Mouse (Mus musculus) midbrain, postnatal 0 days (tissue): ENCODE measurements around the gene Hbp1. TPM values are rescaled to one million over a fixed set of nuclear protein-coding genes. Genes with fewer than 3 reads are reported as not detected.

Experiments
- ATAC-seq: fragments of 200-750 bp; cut with Nextera tagmentation; 2 replicates; pipeline ENCODE4 v1.8.0; 2017; ENCODE audit warnings: moderate number of reproducible peaks, mild to moderate bottlenecking, moderate TSS enrichment, moderate library complexity; ENCODE audit not compliant: low FRiP score
- DNase-seq: peaks from one replicate; pipeline ENCODE4 v3.0.0-alpha.2; 2015; ENCODE audit warnings: low spot score
- H3K27ac ChIP-seq: fragments of 300-500 bp; sonication (generic); 2 replicates; pipeline ENCODE4 v1.5.1; 2014; ENCODE audit warnings: low read depth, mild to moderate bottlenecking, low read length, mixed read lengths
- H3K27me3 ChIP-seq: fragments of 300-500 bp; sonication (generic); 2 replicates; pipeline ENCODE4 v1.6.1; 2014; ENCODE audit warnings: low read length, control low read depth, mixed read lengths; ENCODE audit not compliant: insufficient read depth
- H3K36me3 ChIP-seq: fragments of 300-500 bp; sonication (generic); 2 replicates; pipeline ENCODE4 v1.6.1; 2014; ENCODE audit warnings: low read length, control low read depth, mixed read lengths; ENCODE audit not compliant: insufficient read depth
- H3K4me1 ChIP-seq: fragments of 300-500 bp; sonication (generic); 2 replicates; pipeline ENCODE4 v1.6.1; 2014; ENCODE audit warnings: mild to moderate bottlenecking, control low read depth, antibody characterized with exemption, low read length, mixed read lengths; ENCODE audit not compliant: insufficient read depth
- H3K4me2 ChIP-seq: fragments of 300-500 bp; sonication (generic); 2 replicates; pipeline ENCODE4 v1.6.1; 2014; ENCODE audit warnings: low read depth, mild to moderate bottlenecking, low read length, mixed read lengths; ENCODE audit not compliant: poor library complexity, severe bottlenecking
- H3K4me3 ChIP-seq: fragments of 300-500 bp; sonication (generic); 2 replicates; pipeline ENCODE4 v1.5.1; 2014; ENCODE audit warnings: low read depth, mild to moderate bottlenecking, low read length, moderate library complexity
- H3K9ac ChIP-seq: fragments of 300-500 bp; sonication (generic); replicated peaks from 2 replicates; pipeline ENCODE4 v1.6.1; 2014; ENCODE audit warnings: mild to moderate bottlenecking, low read length, moderate library complexity, mixed read lengths; ENCODE audit not compliant: poor library complexity, severe bottlenecking
- H3K9me3 ChIP-seq: fragments of 300-500 bp; sonication (generic); 2 replicates; pipeline ENCODE4 v1.6.1; 2016; ENCODE audit warnings: low read length, control low read depth
- CTCF ChIP-seq: IDR thresholded peaks from 2 replicates; pipeline ENCODE4 v1.5.1; 2016; ENCODE audit warnings: antibody characterized with exemption, mild to moderate bottlenecking
- WGBS: fragments of 180-500 bp; shearing (Covaris S2); extraction: QIAGEN DNeasy Blood & Tissue Kit; methylation state at CpG from one replicate; pipeline ENCODE4 v1.1.7; 2014; 5-methylcytosine and 5-hydroxymethylcytosine counted together
- polyA plus RNA-seq: library from polyadenylated mRNA; unstranded; fragments of >200 nt; fragmentation: Nextera tagmentation; extraction: Ambion mirVana; gene quantifications from 2 replicates; pipeline ENCODE4 v1.2.1, GENCODE M21; 2015
- total RNA-seq: library from RNA; depleted of rRNA; stranded (reverse); fragments of >200 nt; gene quantifications from 2 replicates; pipeline ENCODE4 v1.2.3, GENCODE M21; 2014

Gene Hbp1
- total and polyA plus RNA-seq, 2 experiments from 2014 or later = 25.4 to 34.4 TPM

GRCm38 (mm10) chr12:31986463-31986862, 36.1 kb upstream of the Hbp1 start:
- DNase-seq (no peak), ATAC-seq (no peak)
- 90% methylated on average over 2 of the region's 2 CpGs for WGBS
- Histone ChIP-seq H3K4me1 (no peaks in the 10 kb centered on the region), H3K4me2 (no peak overlapping the region), H3K9ac (no peak overlapping the region), H3K9me3 (no peaks in the 10 kb centered on the region), H3K27ac (no peak overlapping the region), H3K4me3 (no peak overlapping the region), H3K27me3 (no peaks in the 10 kb centered on the region), H3K36me3 (peaks cover 3% of the 10 kb centered on the region; the same call in 1 of the 2 replicates)
- TF ChIP-seq CTCF = no peak

GRCm38 (mm10) chr12:31985738-31986137, 35.4 kb upstream of the Hbp1 start:
- Histone ChIP-seq H3K9ac (no peak overlapping the region), H3K9me3 (no peaks in the 10 kb centered on the region), H3K4me2 (no peak overlapping the region), H3K27ac (no peak overlapping the region), H3K4me3 (no peak overlapping the region), H3K4me1 (no peaks in the 10 kb centered on the region), H3K36me3 (peaks cover 3% of the 10 kb centered on the region; the same call in 1 of the 2 replicates), H3K27me3 (no peaks in the 10 kb centered on the region)
- TF ChIP-seq CTCF = no peak
- WGBS = 90% methylated on average over 6 of the region's 6 CpGs
- DNase-seq (no peak), ATAC-seq (no peak)

- no peak overlapping the region for H3K4me2 ChIP-seq
- no peak for TF ChIP-seq CTCF
- DNase-seq (no peak), ATAC-seq (no peak)
- peaks cover 3% of the 10 kb centered on the region; the same call in 1 of the 2 replicates for H3K36me3 ChIP-seq
- H3K27ac ChIP-seq = peak overlapping the region; percentile 43; the same call in 1 of the 2 replicates
- no peaks in the 10 kb centered on the region for H3K27me3 ChIP-seq
- H3K9ac ChIP-seq = no peak overlapping the region
- 77% methylated on average over 12 of the region's 12 CpGs for WGBS
- H3K9me3 ChIP-seq = no peaks in the 10 kb centered on the region
- H3K4me3 ChIP-seq = no peak overlapping the region
- H3K4me1 ChIP-seq = no peaks in the 10 kb centered on the region
Observed at GRCm38 (mm10) chr12:31984664-31985063, 34.3 kb upstream of the Hbp1 start.

GRCm38 (mm10) chr12:31984206-31984605, 33.9 kb upstream of the Hbp1 start:
- no peaks in the 10 kb centered on the region for H3K4me1 ChIP-seq
- no peak for TF ChIP-seq CTCF
- H3K9ac ChIP-seq = no peak overlapping the region
- no peak overlapping the region for H3K4me2 ChIP-seq
- WGBS = 56% methylated on average over 2 of the region's 2 CpGs
- no peaks in the 10 kb centered on the region for H3K9me3 ChIP-seq
- H3K4me3 ChIP-seq = no peak overlapping the region
- H3K27ac ChIP-seq = peak overlapping the region; percentile 43; the same call in 1 of the 2 replicates
- peaks cover 3% of the 10 kb centered on the region; the same call in 1 of the 2 replicates for H3K36me3 ChIP-seq
- DNase-seq = peak; percentile 28
- H3K27me3 ChIP-seq = no peaks in the 10 kb centered on the region
- no peak for ATAC-seq

- Histone ChIP-seq H3K4me3 (no peak overlapping the region), H3K27ac (no peak overlapping the region), H3K4me1 (no peaks in the 10 kb centered on the region), H3K9me3 (no peaks in the 10 kb centered on the region), H3K27me3 (no peaks in the 10 kb centered on the region), H3K36me3 (peaks cover 6% of the 10 kb centered on the region; the same call in 1 of the 2 replicates), H3K9ac (no peak overlapping the region), H3K4me2 (no peak overlapping the region)
- no peak for TF ChIP-seq CTCF
- no peak for DNase-seq
- 47% methylated on average over 6 of the region's 6 CpGs for WGBS
- no peak for ATAC-seq
Observed at GRCm38 (mm10) chr12:31983769-31984168, 33.4 kb upstream of the Hbp1 start.

- Histone ChIP-seq H3K9me3 (no peaks in the 10 kb centered on the region), H3K36me3 (peaks cover 6% of the 10 kb centered on the region; the same call in 1 of the 2 replicates), H3K27me3 (no peaks in the 10 kb centered on the region), H3K9ac (no peak overlapping the region), H3K27ac (0 out of 2 replicates have a peak overlapping the region, but pooled peaks have one; percentile 32), H3K4me2 (no peak overlapping the region), H3K4me3 (no peak overlapping the region), H3K4me1 (no peaks in the 10 kb centered on the region)
- DNase-seq = peak; percentile 62
- no peak for TF ChIP-seq CTCF
- peak; percentile 33; the same call in 1 of the 2 replicates for ATAC-seq
- 50% methylated on average over 7 of the region's 7 CpGs for WGBS
Observed at GRCm38 (mm10) chr12:31983238-31983637, 32.9 kb upstream of the Hbp1 start.
